Mouse (Mus musculus) olfactory bulb, adult 2 months (tissue): ENCODE measurements around the gene Prex1.

Experiments
- CTCF ChIP-seq: fragments of 200-500 bp; IDR thresholded peaks from 2 replicates; pipeline ENCODE4 v1.5.1; 2012; ENCODE audit warnings: low read depth, mild to moderate bottlenecking, low read length, moderate library complexity; ENCODE audit not compliant: insufficient read depth
- POLR2A ChIP-seq: fragments of 200-500 bp; IDR thresholded peaks from 2 replicates; pipeline ENCODE4 v1.6.1; 2012; ENCODE audit warnings: mild to moderate bottlenecking, low read depth, low read length, moderate library complexity; ENCODE audit not compliant: insufficient read depth

GRCm38 (mm10) chr2:166712310-166712709 lies 1.3 kb downstream of the Prex1 start:
- no peak for TF ChIP-seq POLR2A
- TF ChIP-seq CTCF: no peak
